Mouse (Mus musculus): ENCODE data around the gene Ppm1h. TPM values are rescaled to one million over a fixed set of nuclear protein-coding genes. Genes with fewer than 3 reads are reported as not detected.

Gene Ppm1h
- polyA plus RNA-seq (2017; shearing (Covaris generic)) = 10 to 100 TPM; 19.4 to 27.1 TPM

GRCm38 (mm10) chr10:122678541-122679436 lies at the start of gene Ppm1h:
Gene Ppm1h, plus strand, starts transcription at chr10:122678762.

Other genes starting within 250 kb of the Ppm1h start
- not detected for gene Avpr1a, start 230.3 kb upstream of the Ppm1h start, polyA plus RNA-seq (2017; shearing (Covaris generic))

Measured in activated CD4-positive, CD25-positive, alpha-beta regulatory T cell (primary cell).